Mouse (Mus musculus): Measurements from ENCODE around the gene Magi1.

DNA sequence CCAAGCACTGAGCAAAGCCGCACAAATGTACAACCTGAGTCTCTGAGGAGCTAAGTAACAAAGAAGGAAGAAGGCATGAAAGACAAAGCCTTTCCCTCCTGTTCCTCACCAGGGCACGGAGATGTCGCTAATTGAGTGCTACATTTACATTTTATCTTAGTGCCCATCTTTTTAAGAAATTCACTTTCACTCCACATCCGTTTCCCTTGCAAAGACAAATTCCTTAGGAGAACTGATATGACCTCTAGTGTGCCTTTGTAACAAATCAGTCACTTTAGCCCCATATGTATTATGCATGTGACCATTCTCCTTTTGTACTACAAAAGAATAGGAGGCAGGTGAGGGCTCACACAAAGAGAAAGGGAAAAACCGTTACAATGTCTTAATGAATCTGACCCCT lies 360.4 kb downstream of the Magi1 start:
- TF ChIP-seq POLR2A (IDR thresholded peaks at IDR 0.05; ENCODE audit: borderline replicate concordance, extremely low read depth, insufficient read depth, insufficient read length, poor library complexity, severe bottlenecking) (no peak), CTCF (IDR thresholded peaks at IDR 0.05; ENCODE audit: borderline replicate concordance, extremely low read depth, insufficient read depth, insufficient read length) (no peak)

Measured in brain, embryonic 14.5 days (tissue).